Mouse (Mus musculus): ENCODE measurements around the gene Insm2. TPM values are rescaled to one million over a fixed set of nuclear protein-coding genes. Genes with fewer than 3 reads are reported as not detected.
A peak's percentile ranks its signal among the peaks of the same experiment; 100 is the strongest.
"Not testable (repeated sequence)": the region's sequence is repeated elsewhere in the genome, so short reads cannot be mapped to it uniquely, and the experiment has no call there.

Gene Insm2
- total RNA-seq (2021): under 1 TPM; 0.37 to 0.49 TPM
- long read RNA-seq, experiment 1, partial matches to known transcripts: 0 of 1 reads
- long read RNA-seq, experiment 1, other reads (novel, unspliced or antisense): 0 of 1 reads
- long read RNA-seq, experiment 2, partial matches to known transcripts: 0 of 1 reads
- long read RNA-seq, experiment 2, other reads (novel, unspliced or antisense): 0 of 1 reads

- peak in 1 of 2 experiments; percentile 15 for DNase-seq (ENCODE audit: low spot score in 2 of 2)
- intact Hi-C loops (cut with DNase I): no loop called here
Measured at GRCm38 (mm10) chr12:55598887-55599561, at the start of gene Insm2. Gene Insm2, plus strand, starts transcription at chr12:55599427.

DNA sequence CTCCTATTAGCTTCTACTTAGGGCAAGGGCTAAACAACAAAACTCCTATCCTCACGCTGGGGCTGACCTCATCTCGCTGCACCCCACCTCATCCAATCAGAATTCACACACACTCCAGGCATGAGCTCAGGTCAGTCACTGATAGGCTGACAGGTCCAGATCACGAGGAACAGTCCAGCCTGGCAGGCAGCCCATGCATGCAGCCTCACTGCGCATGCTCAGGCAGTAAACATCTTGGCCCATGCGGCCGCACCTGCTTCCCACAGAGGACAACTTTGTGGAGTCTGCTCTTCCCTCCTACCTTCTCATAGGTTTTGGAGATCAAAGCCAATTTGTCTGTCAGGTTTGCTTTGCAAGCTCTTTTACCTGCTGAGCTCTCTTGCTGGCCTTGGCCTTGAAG, 44.3 kb upstream of the Insm2 start:
- DNase-seq (ENCODE audit: low spot score in 2 of 2); intact Hi-C loops (cut with DNase I): not testable (repeated sequence)

DNA sequence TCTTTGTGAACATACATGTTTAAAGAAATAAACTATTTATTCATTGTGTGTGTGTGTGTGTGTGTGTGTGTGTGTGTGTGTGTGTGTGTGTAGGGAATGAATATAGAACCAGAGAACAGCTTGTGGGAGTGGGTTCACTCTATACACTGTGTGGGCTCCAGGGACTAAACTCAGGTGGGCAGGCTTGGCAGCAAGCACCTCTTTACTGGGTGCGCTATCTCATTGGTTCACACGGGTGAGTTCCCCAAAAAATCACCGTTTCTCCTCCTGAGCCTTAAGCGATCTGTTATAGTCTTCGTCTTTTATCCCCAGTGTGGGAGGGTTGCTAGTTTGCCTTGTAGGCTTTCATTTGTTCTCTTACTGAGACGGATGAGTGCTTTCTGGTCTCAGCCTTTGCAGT, 41.4 kb upstream of the Insm2 start:
- intact Hi-C loops (cut with DNase I): no loop called here
- DNase-seq (ENCODE audit: low spot score in 2 of 2): peak in 1 of 2 experiments; percentile 59

GRCm38 (mm10) chr12:55559184-55559855, 39.9 kb upstream of the Insm2 start:
- intact Hi-C loops (cut with DNase I): no loop called here
- no peak for DNase-seq (ENCODE audit: low spot score in 2 of 2)

- DNase-seq (ENCODE audit: low spot score in 2 of 2): no peak
- intact Hi-C loops (cut with DNase I): no loop called here
Measured at GRCm38 (mm10) chr12:55560025-55560690, 39.1 kb upstream of the Insm2 start.

DNA sequence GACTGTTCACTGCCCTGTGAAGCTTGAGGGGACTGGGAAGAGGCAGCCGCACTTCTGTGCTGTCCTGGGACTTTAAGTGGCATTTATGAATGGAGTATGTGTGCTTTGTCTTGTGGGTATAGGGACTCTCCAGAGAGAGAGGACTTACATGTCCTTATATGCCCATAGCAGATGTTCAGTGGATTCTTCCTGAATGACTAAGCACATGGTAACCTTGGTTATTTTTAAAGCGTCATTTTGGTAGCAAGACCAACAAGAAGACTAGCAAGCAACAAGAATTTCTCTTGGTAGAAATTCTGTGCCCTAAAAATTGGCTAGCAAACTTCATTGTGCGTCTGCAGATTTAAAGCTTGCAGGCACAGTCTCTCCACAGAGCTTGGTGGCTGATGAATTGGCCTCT, 35.5 kb upstream of the Insm2 start:
- intact Hi-C loops (cut with DNase I): no loop called here
- DNase-seq (ENCODE audit: low spot score in 2 of 2): peak in 1 of 2 experiments; percentile 62

DNA sequence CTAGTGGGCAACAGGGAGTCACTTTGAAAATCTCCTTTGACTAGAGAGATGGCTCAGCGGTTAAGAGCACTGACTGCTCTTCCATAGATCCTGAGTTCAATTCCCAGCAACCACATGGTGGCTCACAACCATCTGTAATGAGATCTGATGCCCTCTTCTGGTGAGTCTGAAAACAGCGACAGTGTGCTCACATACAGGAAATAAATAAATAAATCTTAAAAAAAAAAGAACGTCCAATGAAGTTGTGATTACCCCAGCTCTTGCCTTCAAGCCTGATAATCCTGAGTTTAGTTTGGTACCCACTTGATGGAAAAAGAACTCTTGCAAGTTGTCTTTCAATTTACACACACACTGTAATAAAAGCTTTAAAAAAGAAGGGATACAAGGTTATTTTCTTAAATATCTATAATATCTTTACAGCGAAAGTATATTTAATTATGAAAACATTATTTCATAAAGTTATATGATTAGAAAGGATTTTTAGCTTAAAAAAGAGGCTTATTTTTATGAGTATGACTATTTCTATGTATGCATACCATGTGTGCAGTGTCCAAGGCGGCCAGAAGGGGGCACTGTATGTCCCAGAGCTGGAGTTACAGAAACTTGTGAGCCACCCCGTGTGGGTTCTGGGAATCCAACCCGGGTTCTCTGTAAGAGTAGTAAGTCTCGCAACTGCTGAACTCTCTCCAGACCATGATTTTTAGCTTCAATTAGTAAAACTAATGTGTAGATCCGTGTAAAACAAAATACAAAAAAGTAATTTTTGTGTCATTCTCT, 34.9 kb upstream of the Insm2 start:
- intact Hi-C loops (cut with DNase I): no loop called here
- no peak for DNase-seq (ENCODE audit: low spot score in 2 of 2)

DNA sequence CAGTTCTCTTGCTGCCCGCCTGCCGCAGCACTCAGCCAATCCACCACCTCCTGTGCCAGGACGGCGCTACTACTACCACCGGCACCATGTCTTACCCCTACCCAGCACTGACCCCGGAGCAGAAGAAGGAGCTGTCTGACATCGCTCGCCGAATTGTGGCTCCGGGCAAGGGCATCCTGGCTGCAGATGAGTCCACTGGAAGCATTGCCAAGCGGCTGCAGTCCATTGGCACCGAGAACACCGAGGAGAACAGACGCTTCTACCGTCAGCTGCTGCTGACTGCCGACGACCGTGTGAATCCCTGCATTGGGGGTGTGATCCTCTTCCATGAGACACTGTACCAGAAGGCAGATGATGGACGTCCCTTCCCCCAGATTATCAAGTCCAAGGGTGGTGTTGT, 34.0 kb upstream of the Insm2 start, which contains the start of gene Aldoart2:
Gene Aldoart2 (plus strand): TSS at position 34 of the 400 bp plus-strand sequence.
- intact Hi-C loops (cut with DNase I): no loop called here
- DNase-seq (ENCODE audit: low spot score in 2 of 2): no peak

DNA sequence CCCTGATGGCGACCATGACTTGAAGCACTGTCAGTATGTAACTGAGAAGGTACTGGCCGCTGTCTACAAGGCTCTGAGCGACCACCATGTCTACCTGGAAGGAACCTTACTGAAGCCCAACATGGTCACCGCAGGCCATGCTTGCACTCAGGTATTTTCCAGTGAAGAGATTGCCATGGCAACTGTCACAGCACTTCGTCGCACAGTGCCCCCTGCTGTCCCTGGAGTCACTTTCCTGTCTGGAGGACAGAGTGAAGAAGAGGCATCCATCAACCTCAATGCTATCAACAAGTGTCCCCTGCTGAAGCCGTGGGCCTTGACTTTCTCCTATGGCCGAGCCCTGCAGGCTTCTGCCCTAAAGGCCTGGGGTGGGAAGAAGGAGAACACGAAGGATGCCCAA, 33.4 kb upstream of the Insm2 start:
- intact Hi-C loops (cut with DNase I): no loop called here
- no peak for DNase-seq (ENCODE audit: low spot score in 2 of 2)

DNA sequence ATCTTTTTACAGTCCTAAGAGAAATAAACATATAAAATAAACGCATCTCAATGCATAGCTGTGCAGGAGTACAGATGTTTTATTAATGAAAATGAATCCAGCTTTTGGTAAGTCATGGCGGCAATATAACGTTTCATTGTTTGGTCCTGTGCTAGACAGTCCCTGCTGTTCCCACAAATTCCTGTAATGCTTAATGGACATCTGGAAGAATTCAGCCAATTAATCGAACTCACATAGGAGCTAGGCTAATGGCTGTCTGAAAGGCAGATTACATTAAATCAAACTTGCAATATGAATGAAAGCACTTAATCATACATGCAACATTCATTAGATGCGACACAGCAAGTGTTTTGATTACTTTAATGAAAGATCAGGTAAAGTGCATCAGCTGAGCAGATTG, 32.4 kb upstream of the Insm2 start:
- intact Hi-C loops (cut with DNase I): no loop called here
- DNase-seq (ENCODE audit: low spot score in 2 of 2): no peak

DNA sequence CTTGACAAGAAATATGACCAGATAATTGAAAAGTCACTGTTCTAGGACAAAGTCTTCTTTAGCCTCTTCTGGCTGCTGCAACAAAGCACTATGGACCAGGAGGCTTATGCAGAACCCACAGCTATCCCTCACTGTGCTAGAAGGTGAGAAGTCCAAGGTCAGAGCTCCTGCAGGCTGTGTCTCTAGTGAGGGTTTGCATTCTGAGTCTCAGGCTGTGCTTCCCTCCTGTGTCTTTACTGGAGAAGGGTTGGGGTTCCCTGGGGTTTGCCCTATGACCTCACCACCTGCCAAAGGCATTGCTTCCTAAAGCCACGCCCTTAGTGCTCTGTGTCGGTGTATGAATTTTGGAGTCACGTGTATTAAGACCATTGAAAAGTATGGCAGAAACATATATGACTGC, 30.8 kb upstream of the Insm2 start:
- DNase-seq (ENCODE audit: low spot score in 2 of 2): no peak
- intact Hi-C loops (cut with DNase I): no loop called here

DNA sequence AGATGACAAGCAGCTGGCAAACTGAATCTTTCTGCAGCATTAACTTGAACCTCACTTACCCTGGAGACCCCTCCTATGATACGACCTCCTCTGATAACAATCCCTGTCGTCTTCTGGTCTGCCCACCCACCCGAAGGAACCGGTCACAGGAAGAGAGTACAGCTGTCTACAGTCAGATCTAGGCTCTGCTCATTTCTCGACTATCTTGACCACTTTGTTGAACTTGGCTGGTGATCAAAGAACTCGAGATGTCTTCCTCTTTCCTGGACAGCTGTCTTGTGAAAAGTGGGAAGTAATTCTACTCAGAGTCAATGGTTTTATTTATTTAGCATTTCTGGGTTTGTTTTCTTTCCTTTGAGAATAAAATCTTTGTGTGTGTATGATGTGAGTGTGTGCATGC, 29.6 kb upstream of the Insm2 start:
- no peak for DNase-seq (ENCODE audit: low spot score in 2 of 2)
- intact Hi-C loops (cut with DNase I): no loop called here

- DNase-seq (ENCODE audit: low spot score in 2 of 2): no peak
- intact Hi-C loops (cut with DNase I): no loop called here
Measured at GRCm38 (mm10) chr12:55570646-55571045, 28.6 kb upstream of the Insm2 start.

- DNase-seq (ENCODE audit: low spot score in 2 of 2): no peak
- intact Hi-C loops (cut with DNase I): no loop called here
Measured at GRCm38 (mm10) chr12:55571181-55571580, 28.0 kb upstream of the Insm2 start.

- intact Hi-C loops (cut with DNase I): no loop called here
Measured at GRCm38 (mm10) chr12:55571661-55572060, 27.6 kb upstream of the Insm2 start.

GRCm38 (mm10) chr12:55573089-55573488, 26.1 kb upstream of the Insm2 start:
- intact Hi-C loops (cut with DNase I): no loop called here
- no peak for DNase-seq (ENCODE audit: low spot score in 2 of 2)

More at GRCm38 (mm10) chr12:55571661-55572060, 27.6 kb upstream of the Insm2 start:
- DNase-seq (ENCODE audit: low spot score in 2 of 2): no peak

DNA sequence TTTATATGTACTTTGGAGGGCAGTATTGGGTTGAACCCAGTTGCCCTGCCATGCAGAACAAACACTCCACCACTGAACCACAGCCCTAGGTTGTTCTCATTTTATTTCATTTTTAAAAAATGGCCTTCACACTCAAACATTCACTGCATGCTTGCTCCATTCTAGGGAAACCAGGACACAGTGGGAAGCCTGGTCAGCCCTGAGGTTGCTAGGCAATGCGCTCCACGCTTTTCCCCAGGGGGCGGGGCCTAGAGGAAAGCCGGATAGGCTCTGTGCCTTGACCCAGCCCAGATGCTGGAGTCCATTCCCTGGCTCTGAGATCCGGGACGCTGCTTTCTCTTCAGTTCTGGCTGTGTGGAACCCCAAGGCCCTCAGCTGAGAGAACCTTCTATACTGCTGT, 25.4 kb upstream of the Insm2 start:
- intact Hi-C loops (cut with DNase I): no loop called here
- DNase-seq (ENCODE audit: low spot score in 2 of 2): no peak

DNA sequence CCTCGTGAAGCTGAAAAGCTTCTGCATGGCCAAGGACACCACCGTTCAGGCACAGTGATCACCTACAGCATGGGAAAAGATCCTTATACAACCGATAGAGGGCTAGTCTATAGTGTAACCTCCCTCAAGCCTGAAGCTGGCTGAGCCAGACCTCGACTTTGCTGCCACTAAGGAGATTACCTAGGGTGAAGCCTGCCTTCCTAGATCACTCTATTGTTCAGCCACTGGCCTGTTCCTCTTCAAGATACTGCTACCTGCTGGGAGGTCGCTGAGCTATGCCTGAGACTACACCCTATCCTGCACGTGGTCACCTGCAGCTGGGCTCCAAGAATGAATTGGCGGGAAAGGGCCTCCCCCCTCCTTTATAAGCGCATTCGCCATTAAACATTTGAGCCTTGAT, 12.3 kb upstream of the Insm2 start:
- not testable (repeated sequence) for DNase-seq (ENCODE audit: low spot score in 2 of 2)

GRCm38 (mm10) chr12:55598537-55598886, 715 bp upstream of the Insm2 start:
- DNase-seq (ENCODE audit: low spot score in 2 of 2): no peak
- intact Hi-C loops (cut with DNase I): no loop called here

More for the DNA sequence above, 12.3 kb upstream of the Insm2 start:
- intact Hi-C loops (cut with DNase I): not testable (repeated sequence)
